Mouse (Mus musculus) thymus, adult 2 months (tissue): ENCODE results near the gene Rps19bp1.

Experiments used
- CTCF ChIP-seq: fragments of 200-500 bp; IDR thresholded peaks from 2 replicates; pipeline ENCODE4 v1.5.1; 2012; ENCODE audit warnings: mild to moderate bottlenecking, control low read depth, low read length, moderate library complexity, borderline replicate concordance; ENCODE audit not compliant: control insufficient read depth, poor library complexity, insufficient read depth; ENCODE audit errors: extremely low read depth
- POLR2A ChIP-seq: fragments of 200-500 bp; IDR thresholded peaks from 2 replicates; pipeline ENCODE4 v1.6.1; 2012; ENCODE audit warnings: mild to moderate bottlenecking, low read length, control low read depth, moderate library complexity; ENCODE audit not compliant: control insufficient read depth, poor library complexity, insufficient read depth; ENCODE audit errors: extremely low read depth

- TF ChIP-seq POLR2A (no peak), CTCF (no peak)
Measured at GRCm38 (mm10) chr15:80250586-80250985, 13.5 kb downstream of the Rps19bp1 start.
